Mouse (Mus musculus): Measurements from ENCODE around the gene Prox1. TPM values are rescaled to one million over a fixed set of nuclear protein-coding genes. Genes with fewer than 3 reads are reported as not detected.

The Prox1 gene
- polyA plus RNA-seq (2012; ENCODE audit: insufficient read depth, insufficient read length, missing spikeins) = not detected in 2 replicates

GRCm38 (mm10) chr1:190169911-190170818 is at the start of gene Prox1:
Prox1 (minus strand) TSS chr1:190170714.
- H3K4me1 ChIP-seq (ENCODE audit: control insufficient read depth, insufficient read depth, low read length) = no peaks in the 10 kb centered on the region
- H3K27ac ChIP-seq (ENCODE audit: insufficient read depth, low read depth, low read length) = no peak within 1 kb of the TSS
- no peak for TF ChIP-seq CTCF (IDR thresholded peaks at IDR 0.05; ENCODE audit: low read depth, low read length)
- no peak for TF ChIP-seq POLR2A (IDR thresholded peaks at IDR 0.05; ENCODE audit: borderline replicate concordance, low read depth, low read length)
- H3K4me3 ChIP-seq (ENCODE audit: insufficient read depth, low read length) = peak within 1 kb of the TSS; percentile 23

- Histone ChIP-seq H3K27ac (ENCODE audit: insufficient read depth, low read depth, low read length) (no peak overlapping the region), H3K4me3 (ENCODE audit: insufficient read depth, low read length) (no peak overlapping the region), H3K4me1 (ENCODE audit: control insufficient read depth, insufficient read depth, low read length) (no peaks in the 10 kb centered on the region)
- no peak for TF ChIP-seq POLR2A (IDR thresholded peaks at IDR 0.05; ENCODE audit: borderline replicate concordance, low read depth, low read length)
Observed at GRCm38 (mm10) chr1:190216621-190217020, 46.1 kb upstream of the Prox1 start.

- Histone ChIP-seq H3K4me3 (ENCODE audit: insufficient read depth, low read length) (no peak overlapping the region), H3K27ac (ENCODE audit: insufficient read depth, low read depth, low read length) (no peak overlapping the region), H3K4me1 (ENCODE audit: control insufficient read depth, insufficient read depth, low read length) (no peaks in the 10 kb centered on the region)
- TF ChIP-seq POLR2A (IDR thresholded peaks at IDR 0.05; ENCODE audit: borderline replicate concordance, low read depth, low read length) (no peak), CTCF (IDR thresholded peaks at IDR 0.05; ENCODE audit: low read depth, low read length) (no peak)
Observed at GRCm38 (mm10) chr1:190214626-190215025, 44.1 kb upstream of the Prox1 start.

GRCm38 (mm10) chr1:190213175-190213574 is 42.7 kb upstream of the Prox1 start:
- Histone ChIP-seq H3K4me3 (ENCODE audit: insufficient read depth, low read length) (no peak overlapping the region), H3K27ac (ENCODE audit: insufficient read depth, low read depth, low read length) (no peak overlapping the region), H3K4me1 (ENCODE audit: control insufficient read depth, insufficient read depth, low read length) (no peaks in the 10 kb centered on the region)
- TF ChIP-seq POLR2A (IDR thresholded peaks at IDR 0.05; ENCODE audit: borderline replicate concordance, low read depth, low read length) (no peak), CTCF (IDR thresholded peaks at IDR 0.05; ENCODE audit: low read depth, low read length) (no peak)

DNA sequence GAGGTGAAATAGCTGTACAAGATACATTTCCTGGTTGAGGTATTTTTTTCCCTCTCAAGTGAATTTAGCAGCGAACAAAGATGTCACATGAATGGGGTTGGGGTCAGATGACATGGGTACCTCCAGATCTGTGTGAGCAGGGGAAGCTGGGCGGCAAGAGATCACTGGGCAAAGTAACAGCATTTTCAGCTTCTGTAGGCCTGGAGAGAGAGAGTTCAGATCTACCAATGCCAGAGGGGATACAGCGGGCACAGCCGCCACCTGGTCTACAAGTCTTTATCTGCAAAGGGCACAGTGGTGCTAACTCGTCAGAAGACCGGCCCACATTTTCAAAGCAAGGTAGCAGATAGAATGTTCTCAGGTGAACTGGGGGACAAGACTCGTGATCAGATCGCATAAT is 36.7 kb upstream of the Prox1 start:
- no peak for TF ChIP-seq CTCF (IDR thresholded peaks at IDR 0.05; ENCODE audit: low read depth, low read length)
- Histone ChIP-seq H3K4me3 (ENCODE audit: insufficient read depth, low read length) (no peak overlapping the region), H3K4me1 (ENCODE audit: control insufficient read depth, insufficient read depth, low read length) (no peaks in the 10 kb centered on the region), H3K27ac (ENCODE audit: insufficient read depth, low read depth, low read length) (no peak overlapping the region)

DNA sequence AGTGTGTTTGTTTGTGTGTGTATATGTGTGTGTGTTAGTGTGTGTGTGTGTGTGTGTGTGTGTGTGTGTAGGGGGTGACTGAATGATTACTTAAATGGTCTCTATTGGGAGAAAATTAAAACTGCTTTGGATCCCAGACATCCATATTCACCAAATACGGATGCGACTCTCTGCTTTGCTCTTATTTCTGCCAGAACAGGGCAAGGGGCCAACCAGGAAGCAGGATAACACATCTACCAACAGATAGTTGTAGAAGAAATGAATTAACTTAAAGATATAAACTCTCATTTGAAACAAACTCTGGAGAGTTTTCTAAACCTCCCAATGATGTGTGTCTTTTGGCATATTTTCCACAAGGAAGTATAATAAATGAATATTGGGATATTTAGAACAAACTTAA is 35.2 kb upstream of the Prox1 start:
- Histone ChIP-seq H3K4me1 (ENCODE audit: control insufficient read depth, insufficient read depth, low read length) (no peaks in the 10 kb centered on the region), H3K4me3 (ENCODE audit: insufficient read depth, low read length) (no peak overlapping the region), H3K27ac (ENCODE audit: insufficient read depth, low read depth, low read length) (no peak overlapping the region)
- no peak for TF ChIP-seq POLR2A (IDR thresholded peaks at IDR 0.05; ENCODE audit: borderline replicate concordance, low read depth, low read length)
- no peak for TF ChIP-seq CTCF (IDR thresholded peaks at IDR 0.05; ENCODE audit: low read depth, low read length)

DNA sequence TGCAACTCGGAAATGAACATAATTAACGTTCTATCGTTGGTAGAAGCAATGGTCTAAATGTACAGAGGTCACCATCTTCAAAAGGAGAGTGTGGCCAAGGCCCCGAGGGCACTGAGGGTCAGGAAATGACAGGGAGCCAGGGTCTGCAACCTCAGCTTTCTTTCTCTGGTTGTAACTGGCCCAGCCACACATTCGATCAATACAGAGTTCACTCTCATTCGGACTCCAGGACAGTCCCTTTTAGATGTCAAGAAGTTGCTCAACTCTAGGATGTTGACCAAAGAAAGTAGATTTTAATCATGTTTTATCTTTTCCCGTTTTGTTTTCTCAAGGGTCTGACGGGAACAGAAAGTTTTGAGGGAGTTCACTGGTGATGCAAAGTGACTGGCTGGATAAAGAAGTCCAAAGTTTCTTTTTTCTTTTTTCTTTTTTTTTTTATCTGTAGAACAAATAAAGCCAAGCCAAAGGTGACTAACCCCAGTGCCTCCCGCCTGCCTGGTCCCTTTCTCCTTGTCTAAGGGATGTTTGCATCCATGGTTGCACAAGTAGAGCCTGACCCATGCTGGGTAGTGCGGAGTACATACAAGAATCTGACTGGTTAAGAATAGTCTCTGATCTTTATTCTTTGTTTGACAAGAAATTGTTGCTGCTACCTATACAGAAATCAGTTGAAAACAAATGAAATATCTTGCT is 34.0 kb upstream of the Prox1 start:
- no peak overlapping the region for H3K27ac ChIP-seq (ENCODE audit: insufficient read depth, low read depth, low read length)
- H3K4me1 ChIP-seq (ENCODE audit: control insufficient read depth, insufficient read depth, low read length) = no peaks in the 10 kb centered on the region
- no peak overlapping the region for H3K4me3 ChIP-seq (ENCODE audit: insufficient read depth, low read length)
- no peak for TF ChIP-seq CTCF (IDR thresholded peaks at IDR 0.05; ENCODE audit: low read depth, low read length)
- TF ChIP-seq POLR2A (IDR thresholded peaks at IDR 0.05; ENCODE audit: borderline replicate concordance, low read depth, low read length) = no peak

DNA sequence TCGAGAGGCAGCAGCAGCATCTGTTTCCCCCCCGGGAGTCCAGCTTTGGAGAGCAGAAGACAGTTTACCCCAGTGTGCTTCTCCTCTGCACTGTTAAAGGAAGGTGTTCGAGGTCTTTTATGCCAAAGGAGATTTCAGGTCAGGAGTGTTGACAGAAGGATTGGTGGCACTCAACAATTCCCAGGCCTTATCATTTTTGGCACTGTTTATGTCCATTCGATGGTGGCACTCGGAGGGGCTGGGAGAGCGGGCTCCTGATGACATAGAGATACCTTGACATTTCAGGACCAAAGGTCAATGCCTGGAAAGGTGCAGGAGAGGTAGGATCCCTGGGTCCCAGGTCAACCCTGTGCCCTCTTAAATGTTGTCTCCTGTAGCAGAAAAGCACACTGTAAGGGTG is 31.2 kb upstream of the Prox1 start:
- H3K27ac ChIP-seq (ENCODE audit: insufficient read depth, low read depth, low read length) = no peak overlapping the region

DNA sequence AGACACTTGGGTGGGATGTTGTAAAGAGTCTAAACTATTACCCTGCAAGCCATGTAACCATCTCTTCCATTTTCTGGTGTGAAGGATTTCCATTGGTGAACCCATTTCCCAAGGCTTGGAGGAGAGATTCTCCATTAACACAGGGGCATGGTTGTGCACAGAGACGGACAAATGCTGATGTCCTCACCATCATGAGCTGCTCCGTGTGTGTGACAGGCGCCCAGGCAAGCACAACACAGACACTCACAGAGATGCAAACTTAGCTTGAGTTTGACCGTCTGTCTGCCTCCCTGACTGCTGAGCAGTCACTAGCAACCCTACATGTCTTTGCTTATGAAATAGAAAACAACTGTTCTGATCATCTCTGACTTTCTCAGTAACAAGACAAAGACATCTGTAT is 30.5 kb upstream of the Prox1 start:
- Histone ChIP-seq H3K4me3 (ENCODE audit: insufficient read depth, low read length) (no peak overlapping the region), H3K27ac (ENCODE audit: insufficient read depth, low read depth, low read length) (no peak overlapping the region), H3K4me1 (ENCODE audit: control insufficient read depth, insufficient read depth, low read length) (no peaks in the 10 kb centered on the region)
- no peak for TF ChIP-seq POLR2A (IDR thresholded peaks at IDR 0.05; ENCODE audit: borderline replicate concordance, low read depth, low read length)
- no peak for TF ChIP-seq CTCF (IDR thresholded peaks at IDR 0.05; ENCODE audit: low read depth, low read length)

More for the DNA sequence above, 31.2 kb upstream of the Prox1 start:
- Histone ChIP-seq H3K4me3 (ENCODE audit: insufficient read depth, low read length) (no peak overlapping the region), H3K4me1 (ENCODE audit: control insufficient read depth, insufficient read depth, low read length) (no peaks in the 10 kb centered on the region)
- no peak for TF ChIP-seq POLR2A (IDR thresholded peaks at IDR 0.05; ENCODE audit: borderline replicate concordance, low read depth, low read length)

DNA sequence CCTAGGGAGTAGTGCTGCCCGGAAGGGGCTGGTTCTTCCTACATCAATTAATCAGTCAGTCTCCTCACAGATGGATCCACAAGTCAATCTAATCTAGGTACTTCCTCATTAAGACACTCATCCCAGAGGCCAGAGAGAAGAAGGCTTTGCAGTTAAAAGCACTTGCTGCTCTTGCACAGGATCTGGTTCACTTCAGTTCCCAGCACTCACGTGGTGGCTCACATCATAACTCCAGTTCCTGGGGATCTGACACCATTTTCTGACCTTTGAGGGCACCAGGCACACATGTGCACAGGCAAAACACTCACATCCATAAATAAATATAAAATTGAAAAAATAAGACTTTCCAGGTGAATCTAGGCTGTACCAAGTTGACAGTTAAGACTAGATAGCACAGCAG is 27.7 kb upstream of the Prox1 start:
- TF ChIP-seq CTCF (IDR thresholded peaks at IDR 0.05; ENCODE audit: low read depth, low read length) (no peak), POLR2A (IDR thresholded peaks at IDR 0.05; ENCODE audit: borderline replicate concordance, low read depth, low read length) (no peak)

More for the DNA sequence above, 27.7 kb upstream of the Prox1 start:
- no peak overlapping the region for H3K4me3 ChIP-seq (ENCODE audit: insufficient read depth, low read length)
- H3K4me1 ChIP-seq (ENCODE audit: control insufficient read depth, insufficient read depth, low read length) = no peaks in the 10 kb centered on the region
- no peak overlapping the region for H3K27ac ChIP-seq (ENCODE audit: insufficient read depth, low read depth, low read length)

All from bone marrow macrophage, adult 2 months (primary cell).